Mouse (Mus musculus) stomach, postnatal 0 days (tissue): ENCODE results near the gene Zc3hav1l.

ENCODE experiments used
- CTCF ChIP-seq: IDR thresholded peaks from 2 replicates; pipeline ENCODE4 v1.5.1; 2016; ENCODE audit warnings: antibody characterized with exemption, low read depth, mild to moderate bottlenecking, moderate library complexity
- EP300 ChIP-seq: optimal IDR thresholded peaks from 2 replicates; pipeline ENCODE3; 2016; ENCODE audit warnings: antibody characterized with exemption

GRCm38 (mm10) chr6:38298246-38298635 lies 818 bp downstream of the Zc3hav1l start:
- TF ChIP-seq CTCF, result no peak
- no peak for TF ChIP-seq EP300
